8 mouse cellular contexts compared by ENCODE assay signal in genomic region chr13:92611254-92611784, GRCm38 (mm10). TPM values are rescaled to one million over a fixed set of nuclear protein-coding genes. Genes with fewer than 3 reads are reported as not detected.
DNase-seq lines count a peak whose midpoint lies in the region; ATAC-seq and TF ChIP-seq lines count a peak whose summit lies in the region.

No protein-coding gene starts in this region.

- TF ChIP-seq POLR2A in ES-Bruce4 (IDR thresholded peaks at IDR 0.05; ENCODE audit: insufficient read depth, low read length): no peak

- peak overlapping the region; percentile 79 for H3K9ac ChIP-seq in heart, embryonic 15.5 days
- peak overlapping the region; percentile 72 for H3K9ac ChIP-seq in ES-Bruce4 (ENCODE audit: low read depth, poor library complexity, severe bottlenecking)
- H3K9ac ChIP-seq in embryonic facial prominence, embryonic 14.5 days (ENCODE audit: low read depth, low read length): peak overlapping the region; percentile 84
- peak overlapping the region; percentile 83 for H3K9ac ChIP-seq in intestine, embryonic 16.5 days (ENCODE audit: low read depth, low read length)
- peak overlapping the region; percentile 89 for H3K9ac ChIP-seq in midbrain, embryonic 16.5 days (ENCODE audit: low read depth, low read length)

- no peak for TF ChIP-seq CTCF in ES-Bruce4 (IDR thresholded peaks at IDR 0.05; ENCODE audit: low read depth, low read length)

- peaks cover 20% of the 10 kb centered on the region for H3K4me1 ChIP-seq in heart, embryonic 15.5 days (replicated peaks)
- H3K4me1 ChIP-seq in ES-Bruce4 (ENCODE audit: control insufficient read depth, insufficient read depth, low read length): no peaks in the 10 kb centered on the region
- peaks cover 18% of the 10 kb centered on the region for H3K4me1 ChIP-seq in embryonic facial prominence, embryonic 14.5 days (ENCODE audit: control insufficient read depth, insufficient read depth, low read length)
- peaks cover 10% of the 10 kb centered on the region for H3K4me1 ChIP-seq in intestine, embryonic 16.5 days (ENCODE audit: control insufficient read depth, insufficient read depth, low read length)
- peaks cover 14% of the 10 kb centered on the region for H3K4me1 ChIP-seq in midbrain, embryonic 16.5 days (ENCODE audit: control insufficient read depth, insufficient read depth, low read length)

- peak; percentile 44 for ATAC-seq in heart, embryonic 15.5 days (replicated peaks; ENCODE audit: insufficient number of reproducible peaks, insufficient read depth, low FRiP score, low read depth)
- peak; percentile 37 for ATAC-seq in embryonic facial prominence, embryonic 14.5 days (ENCODE audit: low read depth)
- ATAC-seq in intestine, embryonic 16.5 days: peak; percentile 6
- ATAC-seq in midbrain, embryonic 16.5 days: peak; percentile 65
- ATAC-seq in monocyte, adult 5-6 weeks (replicated peaks; ENCODE audit: insufficient number of reproducible peaks, low FRiP score, low TSS enrichment, poor library complexity, severe bottlenecking): no peak

- DNase-seq in heart, postnatal 10 days: no peak
- peak; percentile 40 for DNase-seq in embryonic facial prominence, embryonic 14.5 days (ENCODE audit: low spot score)
- no peak for DNase-seq in cerebellum, adult 9-10 months

- peak overlapping the region; percentile 78 for H3K4me3 ChIP-seq in heart, embryonic 15.5 days
- H3K4me3 ChIP-seq in ES-Bruce4 (ENCODE audit: low read depth, low read length): peak overlapping the region; percentile 76
- peak overlapping the region; percentile 83 for H3K4me3 ChIP-seq in embryonic facial prominence, embryonic 14.5 days (ENCODE audit: low read depth, low read length)
- peak overlapping the region; percentile 81 for H3K4me3 ChIP-seq in intestine, embryonic 16.5 days (ENCODE audit: low read length)
- peak overlapping the region; percentile 87 for H3K4me3 ChIP-seq in midbrain, embryonic 16.5 days (ENCODE audit: low read depth, low read length)

- no peaks in the 10 kb centered on the region for H3K36me3 ChIP-seq in heart, embryonic 15.5 days
- no peaks in the 10 kb centered on the region for H3K36me3 ChIP-seq in ES-Bruce4 (ENCODE audit: control insufficient read depth, insufficient read depth, low read length, poor library complexity, severe bottlenecking)
- no peaks in the 10 kb centered on the region for H3K36me3 ChIP-seq in embryonic facial prominence, embryonic 14.5 days (ENCODE audit: control insufficient read depth, insufficient read depth, low read length)
- H3K36me3 ChIP-seq in intestine, embryonic 16.5 days (ENCODE audit: control insufficient read depth, insufficient read depth, low read length): no peaks in the 10 kb centered on the region
- no peaks in the 10 kb centered on the region for H3K36me3 ChIP-seq in midbrain, embryonic 16.5 days (ENCODE audit: control insufficient read depth, insufficient read depth, low read length)

- H3K27me3 ChIP-seq in heart, embryonic 15.5 days: no peaks in the 10 kb centered on the region
- no peaks in the 10 kb centered on the region for H3K27me3 ChIP-seq in ES-Bruce4 (ENCODE audit: control insufficient read depth, insufficient read depth, low read length, poor library complexity, severe bottlenecking)
- no peaks in the 10 kb centered on the region for H3K27me3 ChIP-seq in embryonic facial prominence, embryonic 14.5 days (replicated peaks; ENCODE audit: control insufficient read depth, insufficient read depth, low read length)
- H3K27me3 ChIP-seq in intestine, embryonic 16.5 days (replicated peaks; ENCODE audit: control insufficient read depth, insufficient read depth, low read length): no peaks in the 10 kb centered on the region
- H3K27me3 ChIP-seq in midbrain, embryonic 16.5 days (ENCODE audit: control insufficient read depth, insufficient read depth, low read depth, low read length): no peaks in the 10 kb centered on the region

- no peaks in the 10 kb centered on the region for H3K9me3 ChIP-seq in heart, embryonic 15.5 days (replicated peaks)
- 0 out of 2 replicates have a peak, but pooled peaks cover under 1% of the 10 kb centered on the region for H3K9me3 ChIP-seq in ES-Bruce4 (replicated peaks; ENCODE audit: control insufficient read depth, insufficient read depth, low read length, poor library complexity, severe bottlenecking)
- no peaks in the 10 kb centered on the region for H3K9me3 ChIP-seq in embryonic facial prominence, embryonic 14.5 days (ENCODE audit: control insufficient read depth, low read length)
- no peaks in the 10 kb centered on the region for H3K9me3 ChIP-seq in intestine, embryonic 16.5 days (ENCODE audit: control insufficient read depth, low read length)
- no peaks in the 10 kb centered on the region for H3K9me3 ChIP-seq in midbrain, embryonic 16.5 days (replicated peaks; ENCODE audit: control insufficient read depth, low read length, poor library complexity, severe bottlenecking)

- intact Hi-C loops in heart, postnatal 10 days (cut with DNase I): no loop called here

- WGBS in heart, embryonic 15.5 days: under 1% methylated on average over 43 of the region's 43 CpGs
- under 1% methylated on average over 33 of the region's 43 CpGs for WGBS in embryonic facial prominence, embryonic 14.5 days
- under 1% methylated on average over 43 of the region's 43 CpGs for WGBS in intestine, embryonic 16.5 days
- under 1% methylated on average over 43 of the region's 43 CpGs for WGBS in midbrain, embryonic 16.5 days

- peak overlapping the region; percentile 87 for H3K4me2 ChIP-seq in heart, embryonic 15.5 days
- H3K4me2 ChIP-seq in embryonic facial prominence, embryonic 14.5 days (ENCODE audit: low read depth, low read length): peak overlapping the region; percentile 94
- peak overlapping the region; percentile 73 for H3K4me2 ChIP-seq in intestine, embryonic 16.5 days (ENCODE audit: low read depth, low read length)
- peak overlapping the region; percentile 93 for H3K4me2 ChIP-seq in midbrain, embryonic 16.5 days (ENCODE audit: low read length)

- peak overlapping the region; percentile 97 for H3K27ac ChIP-seq in heart, embryonic 15.5 days
- H3K27ac ChIP-seq in ES-Bruce4 (ENCODE audit: insufficient read depth, low read length): no peak overlapping the region
- peak overlapping the region; percentile 89 for H3K27ac ChIP-seq in embryonic facial prominence, embryonic 14.5 days (replicated peaks; ENCODE audit: low read depth, low read length)
- peak overlapping the region; percentile 95 for H3K27ac ChIP-seq in intestine, embryonic 16.5 days (ENCODE audit: low read length)
- peak overlapping the region; percentile 79 for H3K27ac ChIP-seq in midbrain, embryonic 16.5 days (ENCODE audit: low read length)

- TF ChIP-seq EP300 in ES-Bruce4 (IDR thresholded peaks at IDR 0.05; ENCODE audit: insufficient read depth, low read depth, low read length): no peak

RNA-seq across cellular contexts. Expression of gene Serinc5, which starts 0.4 kb away (rescaled TPM):
- 9.6 and 11.3 TPM in 2 replicates for polyA plus RNA-seq in heart, embryonic 15.5 days (2015; fragmentation: Nextera tagmentation; extraction: Ambion mirVana)
- 10 to 100 TPM; 30.7 to 36.8 TPM for total RNA-seq in heart, postnatal 10 days (2021)
- 19.7 TPM in 2 replicates for polyA plus RNA-seq in ES-Bruce4 (2011; ENCODE audit: insufficient read depth, insufficient read length, low read depth, missing spikeins)
- 19.8 and 20.0 TPM in 2 replicates for polyA plus RNA-seq in embryonic facial prominence, embryonic 14.5 days (2014; fragmentation: Nextera tagmentation; extraction: Ambion mirVana)
- polyA plus RNA-seq in intestine, embryonic 16.5 days (2015; fragmentation: Nextera tagmentation; extraction: Ambion mirVana): 18.0 and 18.9 TPM in 2 replicates
- polyA plus RNA-seq in midbrain, embryonic 16.5 days (2015; fragmentation: Nextera tagmentation; extraction: Ambion mirVana): 18.4 and 19.3 TPM in 2 replicates
- 9.2 to 16.3 TPM (median 15.4 TPM) in 3 replicates for total RNA-seq in monocyte, adult 5-6 weeks (2017)

RNA-seq across cellular contexts. Expression of gene Spz1, which starts 35.3 kb away (rescaled TPM):
- polyA plus RNA-seq in heart, embryonic 15.5 days (2015; fragmentation: Nextera tagmentation; extraction: Ambion mirVana): not detected in 2 replicates
- total RNA-seq in heart, postnatal 10 days (2021): not detected
- polyA plus RNA-seq in ES-Bruce4 (2011; ENCODE audit: insufficient read depth, insufficient read length, low read depth, missing spikeins): not detected in 2 replicates
- polyA plus RNA-seq in embryonic facial prominence, embryonic 14.5 days (2014; fragmentation: Nextera tagmentation; extraction: Ambion mirVana): not detected in 2 replicates
- polyA plus RNA-seq in intestine, embryonic 16.5 days (2015; fragmentation: Nextera tagmentation; extraction: Ambion mirVana): not detected in 2 replicates
- not detected in 2 replicates for polyA plus RNA-seq in midbrain, embryonic 16.5 days (2015; fragmentation: Nextera tagmentation; extraction: Ambion mirVana)
- 0.48 TPM in 1 of 3 replicates, not detected in the others for total RNA-seq in monocyte, adult 5-6 weeks (2017)
